Mouse (Mus musculus) leukemia stem cell, adult 10-12 weeks (primary cell): ENCODE results near the gene Lgals12. TPM values are rescaled to one million over a fixed set of nuclear protein-coding genes. Genes with fewer than 3 reads are reported as not detected.

Source experiments
- polyA plus RNA-seq: library from polyadenylated mRNA; stranded (reverse); fragments of >175 nt; gene quantifications from 2 replicates; pipeline ENCODE4 v1.2.3, GENCODE M21; 2012; ENCODE audit warnings: low replicate concordance

The Lgals12 gene
- polyA plus RNA-seq, result not detected in 2 replicates

DNA sequence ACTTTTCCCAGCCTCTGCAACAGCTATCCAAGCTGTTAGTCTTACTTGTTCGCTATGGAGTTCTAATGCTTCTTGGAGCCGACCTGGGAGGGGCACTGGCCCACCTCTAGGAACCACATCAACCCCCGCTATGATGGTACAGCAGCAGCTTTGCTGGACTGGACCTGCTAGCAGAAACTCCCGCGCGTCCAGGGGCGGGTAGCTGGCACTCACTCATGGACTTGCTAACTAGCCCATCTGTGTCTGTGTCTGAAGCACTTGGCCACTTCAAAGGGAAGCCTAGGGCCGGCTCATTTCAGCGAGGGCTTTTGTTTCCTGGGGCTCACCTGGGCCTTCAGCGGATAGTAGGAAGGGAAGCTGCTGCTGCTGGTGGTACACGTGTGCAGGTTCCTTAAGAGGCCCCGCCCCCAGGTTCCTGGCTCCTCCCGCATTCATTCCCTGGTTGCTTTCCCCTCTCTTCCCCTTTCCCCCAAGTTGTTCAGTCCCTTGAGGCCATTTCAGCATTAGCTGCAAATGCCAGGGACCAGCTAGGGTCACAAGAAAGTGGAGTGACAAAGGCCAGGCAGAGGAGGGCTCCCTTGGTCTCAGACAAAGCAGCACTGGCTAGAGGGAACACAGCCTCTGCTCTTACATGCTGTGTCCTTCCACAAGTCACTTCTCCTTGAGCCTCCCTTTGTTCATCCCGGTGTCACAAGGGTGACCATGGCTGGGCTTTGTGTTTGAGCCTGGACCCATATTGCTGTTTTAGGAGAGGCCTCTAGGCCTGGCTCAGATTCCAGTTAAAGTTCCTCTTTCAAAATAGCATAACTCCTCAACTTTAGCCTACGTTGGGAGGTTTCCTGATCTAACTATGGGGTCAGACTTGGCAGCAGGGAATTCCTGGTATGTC lies at the start of gene Lgals12:
Gene Lgals12, minus strand, starts transcription at position 393 of the 889 bp plus-strand sequence.

DNA sequence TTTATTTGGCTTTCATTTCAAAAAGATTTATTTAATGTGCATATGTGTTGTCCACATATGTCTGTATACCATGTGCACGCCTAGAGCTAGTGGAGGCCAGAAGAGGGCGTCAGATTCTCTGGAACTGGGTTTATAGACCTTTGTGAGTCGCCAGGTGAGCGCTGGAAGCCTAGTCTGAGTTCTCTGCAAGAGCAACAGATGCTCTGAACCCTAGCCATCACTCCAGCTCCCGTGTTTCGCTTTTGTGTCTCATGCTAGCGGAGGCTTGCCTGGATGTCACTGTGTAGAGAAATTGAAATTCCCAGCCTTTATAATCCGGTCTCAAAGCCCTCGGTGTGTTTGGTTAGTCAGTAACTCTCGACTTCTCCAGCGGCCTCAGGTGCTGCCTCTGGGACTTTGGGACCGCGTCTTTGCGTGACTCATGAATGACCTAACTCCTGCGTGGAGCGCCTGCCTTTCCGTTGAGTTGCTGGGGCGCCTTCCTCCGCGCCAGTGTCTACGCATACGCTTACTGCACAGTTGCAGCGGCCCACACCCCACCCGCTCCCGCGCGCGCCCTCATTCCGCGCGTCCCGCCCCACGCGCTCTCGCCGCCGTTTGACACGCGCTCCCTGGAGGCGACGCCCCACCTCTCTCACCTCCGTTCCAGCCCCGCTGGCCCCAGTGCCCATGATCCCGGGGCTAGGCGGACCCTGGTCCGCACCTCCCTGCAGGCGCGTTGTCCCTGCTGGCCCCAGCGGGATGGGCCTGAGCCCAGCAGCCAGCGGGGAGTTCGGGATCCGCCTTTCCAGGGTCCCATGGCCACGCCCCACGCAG lies 5.2 kb upstream of the Lgals12 start, which contains the start of gene Hrasls5:
Gene Hrasls5, plus strand, starts transcription at position 600 of the 816 bp plus-strand sequence.

DNA sequence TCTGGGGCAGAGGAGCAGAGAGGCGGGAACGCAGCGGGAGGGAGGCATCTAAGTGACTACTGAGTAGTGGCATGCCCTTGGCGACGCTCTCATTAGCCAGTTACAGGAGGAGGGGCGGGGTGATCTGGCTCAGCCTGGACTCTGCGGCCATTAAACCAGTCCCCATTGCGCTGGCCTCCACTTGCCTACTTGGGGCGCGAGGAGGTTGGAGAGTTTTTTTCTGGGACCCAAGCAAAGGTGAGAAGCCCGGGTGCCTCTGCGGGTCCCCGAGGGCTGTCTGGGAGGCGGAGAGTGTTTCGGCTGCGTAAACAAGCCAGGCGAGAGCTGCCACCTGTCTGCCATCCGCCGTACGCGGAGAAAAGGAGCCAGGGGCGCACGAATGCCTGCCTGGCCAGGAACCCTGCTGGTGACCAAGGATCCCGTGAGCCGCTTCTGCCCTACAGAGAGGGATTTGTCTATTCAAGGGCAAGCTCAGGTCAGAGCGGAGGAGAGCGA lies 49.6 kb downstream of the Lgals12 start, which contains the start of gene Pla2g16:
Gene Pla2g16, plus strand, starts transcription at position 132 of the 495 bp plus-strand sequence.

Other genes with a start within 250 kb of the Lgals12 start
- gene Spindoc, start 224.2 kb downstream of the Lgals12 start, polyA plus RNA-seq, result 40.6 and 55.1 TPM in 2 replicates
- 15.8 and 24.3 TPM in 2 replicates for gene 2700081O15Rik, start 189.6 kb downstream of the Lgals12 start, polyA plus RNA-seq
- gene Rtn3, start 123.9 kb downstream of the Lgals12 start, polyA plus RNA-seq, result 29.2 and 46.6 TPM in 2 replicates
- gene Atl3, start 113.2 kb downstream of the Lgals12 start, polyA plus RNA-seq, result 10.6 and 11.9 TPM in 2 replicates
- 3.7 and 4.1 TPM in 2 replicates for gene Pla2g16, start 49.7 kb downstream of the Lgals12 start, polyA plus RNA-seq
- not detected in 2 replicates for gene Hrasls5, start 5.3 kb upstream of the Lgals12 start, polyA plus RNA-seq
- not detected in 2 replicates for gene Slc22a19, start 104.1 kb upstream of the Lgals12 start, polyA plus RNA-seq
- not detected in 2 replicates for gene Slc22a26, start 195.5 kb upstream of the Lgals12 start, polyA plus RNA-seq